ENCODE assay signal across 17 mouse cellular contexts in genomic region chr3:7943646-7944381, GRCm38 (mm10).
DNase-seq lines count a peak whose midpoint lies in the region; ATAC-seq lines count a peak whose summit lies in the region.
"Had no signal": no experiment of that assay in that cellular context is flagged by ENCODE, and none has a peak within 500 bp of the region (broad histone marks: within the 10 kb centered on the region; RNA-seq: fewer than 3 reads in every experiment).

No protein-coding gene starts in this region.

- no peak overlapping the region for H3K9ac ChIP-seq in forebrain, embryonic 16.5 days (replicated peaks; ENCODE audit: low read depth, low read length)
- no peak overlapping the region for H3K9ac ChIP-seq in forebrain, embryonic 13.5 days
- H3K9ac ChIP-seq in embryonic facial prominence, embryonic 13.5 days, result no peak overlapping the region
- no peak overlapping the region for H3K9ac ChIP-seq in limb, embryonic 12.5 days (replicated peaks)
- H3K9ac ChIP-seq: stomach, embryonic 15.5 days had no signal

- H3K4me1 ChIP-seq in forebrain, embryonic 16.5 days (replicated peaks; ENCODE audit: control insufficient read depth, insufficient read depth, low read length), result no peaks in the 10 kb centered on the region
- H3K4me1 ChIP-seq in forebrain, embryonic 13.5 days, result no peaks in the 10 kb centered on the region
- no peaks in the 10 kb centered on the region for H3K4me1 ChIP-seq in embryonic facial prominence, embryonic 13.5 days
- H3K4me1 ChIP-seq in limb, embryonic 12.5 days (replicated peaks), result peaks cover 5% of the 10 kb centered on the region
- H3K4me1 ChIP-seq: megakaryocyte, embryonic 14.5 days; stomach, embryonic 15.5 days had no signal

- H3K27me3 ChIP-seq in forebrain, embryonic 16.5 days (replicated peaks; ENCODE audit: control insufficient read depth, insufficient read depth, low read length), result no peaks in the 10 kb centered on the region
- no peaks in the 10 kb centered on the region for H3K27me3 ChIP-seq in forebrain, embryonic 13.5 days
- no peaks in the 10 kb centered on the region for H3K27me3 ChIP-seq in embryonic facial prominence, embryonic 13.5 days
- no peaks in the 10 kb centered on the region for H3K27me3 ChIP-seq in limb, embryonic 12.5 days
- H3K27me3 ChIP-seq: megakaryocyte, embryonic 14.5 days; stomach, embryonic 15.5 days had no signal

- H3K4me3 ChIP-seq in forebrain, embryonic 16.5 days (replicated peaks; ENCODE audit: low read length), result no peak overlapping the region
- H3K4me3 ChIP-seq in forebrain, embryonic 13.5 days, result no peak overlapping the region
- no peak overlapping the region for H3K4me3 ChIP-seq in embryonic facial prominence, embryonic 13.5 days
- no peak overlapping the region for H3K4me3 ChIP-seq in limb, embryonic 12.5 days (replicated peaks)
- H3K4me3 ChIP-seq: heart, adult 2 months; megakaryocyte, embryonic 14.5 days; stomach, embryonic 15.5 days had no signal

- H3K9me3 ChIP-seq in forebrain, embryonic 16.5 days (ENCODE audit: control insufficient read depth, low read length), result no peaks in the 10 kb centered on the region
- H3K9me3 ChIP-seq in forebrain, embryonic 13.5 days (replicated peaks), result no peaks in the 10 kb centered on the region
- no peaks in the 10 kb centered on the region for H3K9me3 ChIP-seq in embryonic facial prominence, embryonic 13.5 days
- no peaks in the 10 kb centered on the region; the same call in 1 of the 2 replicates for H3K9me3 ChIP-seq in limb, embryonic 12.5 days
- H3K9me3 ChIP-seq: G1E; megakaryocyte, embryonic 14.5 days; stomach, embryonic 15.5 days had no signal

- peak; percentile 45; the same call in 1 of the 2 replicates for ATAC-seq in forebrain, embryonic 16.5 days
- ATAC-seq in forebrain, embryonic 13.5 days, result no peak
- ATAC-seq in embryonic facial prominence, embryonic 13.5 days (ENCODE audit: insufficient number of reproducible peaks, insufficient read depth, low FRiP score, low TSS enrichment, low read depth), result no peak
- ATAC-seq in limb, embryonic 12.5 days (ENCODE audit: insufficient number of reproducible peaks, insufficient read depth, low FRiP score, low TSS enrichment, low read depth), result peak; percentile 100
- ATAC-seq: activated CD4-positive, CD25-positive, alpha-beta regulatory T cell, adult 4 months had no signal

- intact Hi-C loops in heart, postnatal 14 days (cut with DNase I), result no loop called here

- no peak overlapping the region for H3K27ac ChIP-seq in forebrain, embryonic 16.5 days (ENCODE audit: low read length)
- H3K27ac ChIP-seq in forebrain, embryonic 13.5 days, result no peak overlapping the region
- H3K27ac ChIP-seq in embryonic facial prominence, embryonic 13.5 days, result no peak overlapping the region
- H3K27ac ChIP-seq in limb, embryonic 12.5 days, result 0 out of 2 replicates have a peak overlapping the region, but pooled peaks have one; percentile 29
- H3K27ac ChIP-seq: heart, adult 2 months; stomach, embryonic 15.5 days had no signal

- H3K36me3 ChIP-seq in forebrain, embryonic 16.5 days (ENCODE audit: control insufficient read depth, insufficient read depth), result no peaks in the 10 kb centered on the region
- H3K36me3 ChIP-seq in forebrain, embryonic 13.5 days (ENCODE audit: poor library complexity, severe bottlenecking), result no peaks in the 10 kb centered on the region
- no peaks in the 10 kb centered on the region for H3K36me3 ChIP-seq in embryonic facial prominence, embryonic 13.5 days
- no peaks in the 10 kb centered on the region for H3K36me3 ChIP-seq in limb, embryonic 12.5 days
- H3K36me3 ChIP-seq: G1E; stomach, embryonic 15.5 days had no signal

- 22% methylated on average over 8 of the region's 8 CpGs for whole genome bisulfite sequencing in forebrain, embryonic 16.5 days
- 36% methylated on average over 8 of the region's 8 CpGs for WGBS in forebrain, embryonic 13.5 days
- WGBS in embryonic facial prominence, embryonic 13.5 days, result 19% methylated on average over 8 of the region's 8 CpGs
- 4% methylated on average over 8 of the region's 8 CpGs for WGBS in limb, embryonic 12.5 days

- no peak overlapping the region for H3K4me2 ChIP-seq in forebrain, embryonic 16.5 days (ENCODE audit: low read length)
- no peak overlapping the region for H3K4me2 ChIP-seq in forebrain, embryonic 13.5 days
- H3K4me2 ChIP-seq in embryonic facial prominence, embryonic 13.5 days, result peak overlapping the region; percentile 33
- peak overlapping the region; percentile 33 for H3K4me2 ChIP-seq in limb, embryonic 12.5 days
- H3K4me2 ChIP-seq: stomach, embryonic 15.5 days had no signal

- DNase-seq in MN1 (ENCODE audit: low spot score), result peak; percentile 6
- DNase-seq in heart, postnatal 14 days, result no peak
- DNase-seq in right cerebral cortex, postnatal 10 days (ENCODE audit: low spot score in 2 of 2), result no peak
- no peak for DNase-seq in layer of hippocampus, adult 9-11 months
- DNase-seq: B cell, adult 2 months; cerebellum, postnatal 36 days; heart, adult 2 months; lung, adult 18-20 months; thymus, postnatal 25 days had no signal

Comparison
In these comparisons a context has a peak if more than half of its experiments do, and no peak if none do; other contexts are left out.
1. ATAC-seq: peak in forebrain, embryonic 16.5 days (single experiment) and limb, embryonic 12.5 days (single experiment); none in forebrain, embryonic 13.5 days (single experiment) and embryonic facial prominence, embryonic 13.5 days (single experiment).
2. H3K4me2 ChIP-seq: peak in embryonic facial prominence, embryonic 13.5 days (single experiment) and limb, embryonic 12.5 days (single experiment); none in forebrain, embryonic 16.5 days (single experiment) and forebrain, embryonic 13.5 days (single experiment).